ENCODE assay signal across 8 mouse cellular contexts in the genomic region with DNA sequence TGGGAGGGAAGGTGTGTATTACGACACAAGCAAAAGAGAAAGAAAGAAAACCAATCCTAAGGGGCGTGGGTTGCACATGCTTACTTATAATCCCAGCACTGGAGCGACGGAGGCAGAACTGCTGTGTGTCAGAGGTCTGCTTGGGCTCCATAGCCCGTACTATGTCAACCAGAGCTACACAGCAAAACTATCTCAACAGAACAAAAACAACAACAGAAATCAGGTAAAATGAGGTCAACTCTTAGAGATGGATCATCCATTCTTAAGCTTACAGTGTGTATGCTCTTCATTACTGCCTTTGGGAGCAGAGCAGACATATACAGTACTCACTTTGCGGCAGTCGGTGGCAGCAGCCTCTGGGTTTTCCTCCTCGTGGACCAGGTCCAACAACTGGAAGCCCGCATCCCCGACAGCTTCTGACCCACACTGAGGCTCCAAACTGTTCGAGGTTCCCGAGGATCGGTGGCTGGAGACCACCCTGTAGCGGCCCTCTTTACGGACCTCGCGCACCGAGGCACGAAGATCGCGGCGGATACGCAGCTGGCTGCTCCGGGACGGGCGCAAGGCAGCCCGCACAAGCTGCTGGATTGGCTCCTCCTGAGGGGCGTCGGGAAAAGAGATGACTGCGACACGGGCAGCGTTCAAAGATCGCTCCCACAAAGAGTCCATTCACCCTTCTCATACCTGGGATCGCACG. TPM values are rescaled to one million over a fixed set of nuclear protein-coding genes. Genes with fewer than 3 reads are reported as not detected.
A peak's percentile ranks its signal among the peaks of the same experiment; 100 is the strongest.
DNase-seq lines count a peak whose midpoint lies in the region; ATAC-seq and TF ChIP-seq lines count a peak whose summit lies in the region.

No protein-coding gene starts in this region.

- H3K4me3 ChIP-seq in kidney, embryonic 15.5 days (replicated peaks) = peak overlapping the region; percentile 87
- peak overlapping the region; percentile 90 for H3K4me3 ChIP-seq in ES-Bruce4 (ENCODE audit: low read depth, low read length)
- H3K4me3 ChIP-seq in heart, embryonic 16.5 days (ENCODE audit: low read length) = peak overlapping the region; percentile 73
- H3K4me3 ChIP-seq in liver, embryonic 12.5 days = peak overlapping the region; percentile 72

- ATAC-seq in kidney, embryonic 15.5 days (replicated peaks; ENCODE audit: low FRiP score) = peak; percentile 75
- peak; percentile 28 for ATAC-seq in heart, embryonic 16.5 days (replicated peaks; ENCODE audit: extremely low read depth, insufficient read depth, low FRiP score)
- ATAC-seq in liver, embryonic 12.5 days = peak; percentile 68

- H3K4me1 ChIP-seq in kidney, embryonic 15.5 days = peaks cover 14% of the 10 kb centered on the region
- no peaks in the 10 kb centered on the region for H3K4me1 ChIP-seq in ES-Bruce4 (ENCODE audit: control insufficient read depth, insufficient read depth, low read length)
- peaks cover 10% of the 10 kb centered on the region for H3K4me1 ChIP-seq in heart, embryonic 16.5 days (ENCODE audit: control insufficient read depth, insufficient read depth, low read length)
- peaks cover 27% of the 10 kb centered on the region for H3K4me1 ChIP-seq in liver, embryonic 12.5 days

- H3K4me2 ChIP-seq in kidney, embryonic 15.5 days = peak overlapping the region; percentile 61
- peak overlapping the region; percentile 79 for H3K4me2 ChIP-seq in heart, embryonic 16.5 days (ENCODE audit: low read depth, low read length)
- H3K4me2 ChIP-seq in liver, embryonic 12.5 days = peak overlapping the region; percentile 85

- no peak for DNase-seq in kidney, postnatal 4 days
- DNase-seq in cerebellum, adult 9-10 months = peak; percentile 54
- peak; percentile 7 to 8 for DNase-seq in natural killer cell, adult 2 months (ENCODE audit: low spot score in 2 of 2)
- DNase-seq in right cerebral cortex, adult 18-20 months = no peak

- no peak for TF ChIP-seq POLR2A in ES-Bruce4 (IDR thresholded peaks at IDR 0.05; ENCODE audit: insufficient read depth, low read length)

- no peak for TF ChIP-seq CTCF in ES-Bruce4 (IDR thresholded peaks at IDR 0.05; ENCODE audit: low read depth, low read length)

- WGBS in kidney, embryonic 15.5 days = under 1% methylated on average over 35 of the region's 35 CpGs
- WGBS in heart, embryonic 16.5 days = under 1% methylated on average over 35 of the region's 35 CpGs
- WGBS in liver, embryonic 12.5 days (ENCODE audit: insufficient replicate concordance) = under 1% methylated on average over 35 of the region's 35 CpGs

- no peak for TF ChIP-seq EP300 in ES-Bruce4 (IDR thresholded peaks at IDR 0.05; ENCODE audit: insufficient read depth, low read depth, low read length)

- peak overlapping the region; percentile 88 for H3K9ac ChIP-seq in kidney, embryonic 15.5 days
- H3K9ac ChIP-seq in ES-Bruce4 (ENCODE audit: low read depth, poor library complexity, severe bottlenecking) = peak overlapping the region; percentile 93
- peak overlapping the region; percentile 89 for H3K9ac ChIP-seq in heart, embryonic 16.5 days (ENCODE audit: low read length)
- H3K9ac ChIP-seq in liver, embryonic 12.5 days = peak overlapping the region; percentile 85

- H3K27me3 ChIP-seq in kidney, embryonic 15.5 days = no peaks in the 10 kb centered on the region
- no peaks in the 10 kb centered on the region for H3K27me3 ChIP-seq in ES-Bruce4 (ENCODE audit: control insufficient read depth, insufficient read depth, low read length, poor library complexity, severe bottlenecking)
- H3K27me3 ChIP-seq in heart, embryonic 16.5 days (ENCODE audit: control insufficient read depth, insufficient read depth, low read length) = no peaks in the 10 kb centered on the region
- no peaks in the 10 kb centered on the region for H3K27me3 ChIP-seq in liver, embryonic 12.5 days (replicated peaks)

- peaks cover 59% of the 10 kb centered on the region for H3K36me3 ChIP-seq in kidney, embryonic 15.5 days
- H3K36me3 ChIP-seq in ES-Bruce4 (ENCODE audit: control insufficient read depth, insufficient read depth, low read length, poor library complexity, severe bottlenecking) = peaks cover 49% of the 10 kb centered on the region
- peaks cover 11% of the 10 kb centered on the region for H3K36me3 ChIP-seq in heart, embryonic 16.5 days (ENCODE audit: control insufficient read depth, insufficient read depth)
- peaks cover 62% of the 10 kb centered on the region for H3K36me3 ChIP-seq in liver, embryonic 12.5 days

- H3K9me3 ChIP-seq in kidney, embryonic 15.5 days (replicated peaks) = no peaks in the 10 kb centered on the region
- H3K9me3 ChIP-seq in ES-Bruce4 (replicated peaks; ENCODE audit: control insufficient read depth, insufficient read depth, low read length, poor library complexity, severe bottlenecking) = no peaks in the 10 kb centered on the region
- H3K9me3 ChIP-seq in heart, embryonic 16.5 days (replicated peaks; ENCODE audit: control insufficient read depth, low read length) = no peaks in the 10 kb centered on the region
- H3K9me3 ChIP-seq in liver, embryonic 12.5 days (replicated peaks) = no peaks in the 10 kb centered on the region

- H3K27ac ChIP-seq in kidney, embryonic 15.5 days = peak overlapping the region; percentile 97
- H3K27ac ChIP-seq in ES-Bruce4 (ENCODE audit: insufficient read depth, low read length) = 0 out of 2 replicates have a peak overlapping the region, but pooled peaks have one; percentile 1
- H3K27ac ChIP-seq in heart, embryonic 16.5 days (ENCODE audit: low read length) = peak overlapping the region; percentile 86
- H3K27ac ChIP-seq in liver, embryonic 12.5 days = peak overlapping the region; percentile 85

RNA-seq across cellular contexts. Expression of a gene that starts 0.6 kb away (rescaled TPM):
- 36.3 and 37.2 TPM in 2 replicates for polyA plus RNA-seq in kidney, embryonic 15.5 days (2015; fragmentation: Nextera tagmentation; extraction: Ambion mirVana)
- 45.1 and 50.3 TPM in 2 replicates for polyA plus RNA-seq in ES-Bruce4 (2011; ENCODE audit: insufficient read depth, insufficient read length, low read depth, missing spikeins)
- 20.1 and 21.1 TPM in 2 replicates for polyA plus RNA-seq in heart, embryonic 16.5 days (2015; fragmentation: Nextera tagmentation; extraction: Ambion mirVana)
- polyA plus RNA-seq in liver, embryonic 12.5 days (2016; fragmentation: Nextera tagmentation; extraction: Ambion mirVana) = 20.1 and 21.9 TPM in 2 replicates

RNA-seq across cellular contexts. Expression of a gene that starts 0.6 kb away (rescaled TPM):
- 50.7 and 51.8 TPM in 2 replicates for polyA plus RNA-seq in kidney, embryonic 15.5 days (2015; fragmentation: Nextera tagmentation; extraction: Ambion mirVana)
- 88.7 and 107 TPM in 2 replicates for polyA plus RNA-seq in ES-Bruce4 (2011; ENCODE audit: insufficient read depth, insufficient read length, low read depth, missing spikeins)
- polyA plus RNA-seq in heart, embryonic 16.5 days (2015; fragmentation: Nextera tagmentation; extraction: Ambion mirVana) = 34.1 and 34.4 TPM in 2 replicates
- polyA plus RNA-seq in liver, embryonic 12.5 days (2016; fragmentation: Nextera tagmentation; extraction: Ambion mirVana) = 43.2 and 45.6 TPM in 2 replicates

RNA-seq across cellular contexts. Expression of a gene that starts 41.5 kb away (rescaled TPM):
- 52.7 and 57.3 TPM in 2 replicates for polyA plus RNA-seq in kidney, embryonic 15.5 days (2015; fragmentation: Nextera tagmentation; extraction: Ambion mirVana)
- polyA plus RNA-seq in ES-Bruce4 (2011; ENCODE audit: insufficient read depth, insufficient read length, low read depth, missing spikeins) = 75.7 and 82.1 TPM in 2 replicates
- 21.1 and 28.5 TPM in 2 replicates for polyA plus RNA-seq in heart, embryonic 16.5 days (2015; fragmentation: Nextera tagmentation; extraction: Ambion mirVana)
- polyA plus RNA-seq in liver, embryonic 12.5 days (2016; fragmentation: Nextera tagmentation; extraction: Ambion mirVana) = 17.4 and 22.2 TPM in 2 replicates

RNA-seq across cellular contexts. Expression of a gene that starts 60.0 kb away (rescaled TPM):
- polyA plus RNA-seq in kidney, embryonic 15.5 days (2015; fragmentation: Nextera tagmentation; extraction: Ambion mirVana) = 12.4 and 13.9 TPM in 2 replicates
- 18.0 and 19.6 TPM in 2 replicates for polyA plus RNA-seq in ES-Bruce4 (2011; ENCODE audit: insufficient read depth, insufficient read length, low read depth, missing spikeins)
- 7.7 and 7.8 TPM in 2 replicates for polyA plus RNA-seq in heart, embryonic 16.5 days (2015; fragmentation: Nextera tagmentation; extraction: Ambion mirVana)
- polyA plus RNA-seq in liver, embryonic 12.5 days (2016; fragmentation: Nextera tagmentation; extraction: Ambion mirVana) = 9.8 TPM in 2 replicates

Comparison
In these comparisons a context has a peak if more than half of its experiments do, and no peak if none do; other contexts are left out.
1. H3K27ac ChIP-seq: peak in every context shown above with its lines; median percentile 97 in kidney, embryonic 15.5 days; 86 in heart, embryonic 16.5 days; 85 in liver, embryonic 12.5 days; 1 in ES-Bruce4.
2. DNase-seq: peak in cerebellum, adult 9-10 months (single experiment) and natural killer cell, adult 2 months (2 of 2); none in kidney, postnatal 4 days (0 of 2) and right cerebral cortex, adult 18-20 months (single experiment).
3. Peak in every context shown above with its lines, with median percentiles within 50 percentile points of each other: ATAC-seq, H3K4me2 ChIP-seq, H3K4me3 ChIP-seq and H3K9ac ChIP-seq.